Mouse (Mus musculus) urinary bladder, postnatal 10 days (tissue): ENCODE data around the gene Chst8.

Source experiments
- DNase-seq: peaks from one replicate; pipeline ENCODE4 v3.0.0; 2022; ENCODE audit warnings: low spot score

Gene Chst8

DNA sequence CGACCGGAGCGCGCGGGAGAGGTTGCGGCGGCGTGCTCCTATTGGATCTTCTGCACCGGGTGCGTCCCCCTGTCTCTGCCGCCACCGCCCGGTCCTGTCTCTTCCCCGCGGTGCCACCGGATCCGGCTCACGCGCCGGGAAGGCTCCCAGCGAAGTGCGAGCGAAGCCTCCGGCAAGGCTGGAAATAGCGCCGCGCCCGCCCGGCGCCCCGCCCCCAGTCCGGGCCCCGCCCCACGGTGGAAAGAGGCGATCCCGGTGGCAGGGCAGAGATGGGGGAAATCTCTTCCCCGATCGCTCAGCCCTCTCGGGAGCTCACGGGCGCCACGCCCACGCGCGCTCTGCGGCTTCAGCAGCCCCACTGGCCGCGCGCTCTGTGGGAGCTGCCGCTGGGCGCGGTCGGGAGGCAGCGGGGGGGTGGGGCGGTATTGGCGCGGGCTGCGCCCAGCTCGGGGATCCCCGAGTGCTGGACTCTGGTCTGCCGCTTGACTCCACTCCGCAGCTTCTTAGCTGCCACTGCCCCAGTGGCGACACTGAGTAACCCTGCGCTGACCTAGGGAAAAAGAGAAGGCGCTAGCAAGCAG lies at the start of gene Chst8:
TSS of gene Chst8 (minus strand) at position 181 of the 581 bp plus-strand sequence.
- no peak for DNase-seq

DNA sequence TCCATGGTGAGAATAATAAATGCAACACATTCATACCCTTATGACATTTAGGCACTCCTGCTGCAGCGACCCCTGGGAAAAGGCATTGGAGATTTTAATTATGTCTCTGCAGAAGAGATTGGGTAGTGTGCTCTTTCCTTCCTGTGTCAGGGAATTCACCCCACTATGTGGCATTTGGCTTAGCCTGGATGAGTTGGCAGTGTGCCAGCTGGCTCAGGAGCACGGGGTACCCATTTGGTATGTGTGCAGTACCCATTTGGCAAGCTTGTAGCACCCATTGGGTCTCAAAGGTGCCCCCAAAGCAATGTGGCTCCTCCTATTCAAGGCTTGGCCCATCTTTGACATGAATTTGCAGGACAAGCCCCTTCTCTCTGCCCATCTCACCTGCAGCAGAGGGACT lies 45.8 kb upstream of the Chst8 start:
- no peak for DNase-seq

DNA sequence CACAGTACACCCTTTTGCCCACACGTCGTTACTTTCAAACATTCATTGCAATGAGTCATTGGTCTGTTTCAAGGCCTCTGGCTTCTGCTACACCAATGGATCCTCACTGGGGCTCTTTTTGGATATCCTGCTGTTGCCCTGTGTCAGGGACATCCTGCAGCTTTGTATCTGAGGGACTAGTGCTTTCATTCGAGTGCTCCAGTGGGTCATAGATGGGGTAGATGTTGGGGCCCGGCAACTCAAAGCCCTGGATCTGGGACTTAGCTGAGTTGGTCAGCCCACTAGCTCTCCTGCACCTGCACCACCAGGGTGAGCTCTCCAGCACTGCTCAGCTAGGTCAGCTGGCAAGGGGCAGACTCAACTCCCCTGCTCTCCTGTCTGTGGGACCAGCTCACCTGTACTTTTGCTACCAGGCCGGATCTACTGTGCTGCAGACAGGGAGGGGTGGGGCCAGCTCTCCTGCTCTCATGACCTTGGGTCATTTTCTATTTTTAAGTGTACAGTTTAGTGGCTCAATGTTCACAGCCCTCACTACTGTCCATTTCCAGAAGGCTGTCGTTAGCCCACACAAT lies 42.4 kb upstream of the Chst8 start:
- no peak for DNase-seq

DNA sequence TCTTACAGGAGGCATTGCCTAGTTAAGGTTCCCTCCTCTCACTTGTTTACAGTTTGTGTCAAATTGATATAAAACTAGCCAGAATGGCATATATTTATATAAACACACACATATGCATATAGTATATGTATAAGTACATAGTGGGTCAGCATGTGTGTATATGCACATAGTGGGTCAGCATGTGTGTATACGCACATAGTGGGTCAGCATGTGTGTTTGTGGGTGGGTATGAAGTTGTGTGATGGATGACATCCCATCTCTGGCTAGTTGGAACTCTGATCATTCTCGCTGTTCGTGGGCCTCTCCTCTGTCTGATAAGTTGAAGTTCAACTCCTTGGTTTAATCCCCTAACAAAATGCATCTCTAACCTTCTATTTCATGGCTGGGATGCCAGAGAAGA lies 40.9 kb upstream of the Chst8 start:
- no peak for DNase-seq

DNA sequence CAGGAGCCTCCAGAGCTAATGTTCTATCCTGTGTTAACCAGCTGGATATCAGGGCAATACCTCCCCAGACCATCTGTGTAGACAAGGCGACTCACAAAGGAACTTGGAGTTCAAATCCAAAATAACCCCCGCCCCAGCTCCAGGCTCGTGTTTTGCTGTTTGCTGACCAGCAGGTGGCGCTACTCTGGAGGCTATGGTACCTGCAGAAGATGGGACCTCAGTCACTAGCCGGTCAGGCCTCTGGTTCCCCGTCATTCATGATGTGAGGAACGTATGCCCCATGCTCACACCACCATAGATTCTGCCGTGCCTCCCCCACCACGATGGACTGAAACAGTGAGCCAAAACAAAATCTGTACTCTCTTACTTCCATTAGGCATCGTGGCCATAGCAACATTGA lies 37.1 kb upstream of the Chst8 start:
- no peak for DNase-seq

DNA sequence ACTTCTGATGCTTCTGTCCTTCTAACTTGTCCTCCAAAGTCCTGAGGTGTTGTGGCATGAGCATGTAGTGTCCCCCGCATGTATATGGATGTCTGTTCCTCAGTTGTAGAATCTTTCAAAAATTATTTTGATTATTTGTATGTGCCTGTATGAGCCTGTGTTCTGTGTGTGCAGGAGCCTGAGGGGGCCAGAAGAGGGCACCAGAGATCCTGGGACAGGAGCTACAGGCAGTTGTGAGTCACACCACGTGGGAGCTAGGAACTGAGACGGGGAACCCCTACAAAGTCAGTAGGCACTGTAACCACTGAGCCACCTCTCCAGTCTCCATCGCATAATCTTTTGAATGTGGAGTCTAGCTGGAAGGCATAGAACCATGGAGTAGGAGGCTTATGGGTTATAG lies 36.3 kb upstream of the Chst8 start:
- DNase-seq, result no peak

DNA sequence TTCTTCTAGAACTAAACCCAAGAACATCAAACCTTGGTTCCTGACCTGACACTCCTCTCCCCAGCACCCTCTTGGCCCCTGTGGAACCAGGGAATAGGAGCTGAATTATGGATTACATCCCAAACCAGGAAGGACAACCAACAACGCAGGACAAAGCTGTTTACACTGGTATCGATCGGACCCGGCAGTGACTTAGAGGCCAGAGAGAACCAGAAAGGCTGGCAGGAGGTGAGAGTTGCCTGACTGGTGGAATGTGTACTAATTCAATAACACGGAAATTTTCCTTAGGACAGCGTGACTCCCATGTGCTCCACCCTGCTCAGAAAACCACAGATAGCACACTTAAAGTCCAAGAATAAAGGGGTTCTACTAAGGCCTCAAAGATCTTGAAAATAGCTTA lies 35.4 kb upstream of the Chst8 start:
- no peak for DNase-seq

DNA sequence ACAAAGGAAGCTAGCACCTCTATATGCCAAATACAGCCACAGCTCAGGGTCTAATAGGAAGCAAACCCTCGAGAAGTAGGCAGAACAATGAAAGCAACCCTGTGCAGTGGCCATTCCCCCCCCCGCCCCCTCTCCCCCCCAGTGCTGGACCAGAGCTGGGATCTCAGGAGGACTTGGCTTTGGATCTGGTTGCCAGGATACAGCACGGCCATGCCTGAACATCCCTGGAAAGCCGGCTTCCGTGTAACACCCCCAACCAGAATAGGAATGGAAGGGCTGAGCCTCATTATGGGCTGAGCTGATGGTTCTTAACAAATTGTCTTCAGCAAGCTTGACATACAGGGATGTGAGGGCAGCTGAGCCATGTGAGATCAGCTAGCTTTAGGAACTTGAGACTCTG lies 34.9 kb upstream of the Chst8 start:
- DNase-seq, result no peak

DNA sequence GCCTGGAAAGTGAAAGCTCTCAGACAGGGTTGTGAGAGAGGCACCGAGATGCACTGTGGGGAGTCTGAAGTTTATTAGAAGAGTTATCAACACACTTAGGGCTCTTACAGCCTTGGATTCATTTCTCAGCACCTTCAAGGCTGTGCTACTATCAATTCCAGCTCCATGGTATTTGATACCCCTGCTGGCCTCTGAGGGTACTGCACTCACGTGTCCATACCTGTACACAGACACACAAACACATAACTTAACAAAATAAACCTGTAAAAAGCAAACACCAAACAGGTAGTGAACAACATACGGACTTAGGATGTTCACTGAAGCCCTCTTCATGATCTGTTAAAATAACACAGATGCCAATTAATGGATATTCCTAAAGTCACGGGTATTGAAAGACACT lies 26.2 kb upstream of the Chst8 start:
- DNase-seq, result no peak

DNA sequence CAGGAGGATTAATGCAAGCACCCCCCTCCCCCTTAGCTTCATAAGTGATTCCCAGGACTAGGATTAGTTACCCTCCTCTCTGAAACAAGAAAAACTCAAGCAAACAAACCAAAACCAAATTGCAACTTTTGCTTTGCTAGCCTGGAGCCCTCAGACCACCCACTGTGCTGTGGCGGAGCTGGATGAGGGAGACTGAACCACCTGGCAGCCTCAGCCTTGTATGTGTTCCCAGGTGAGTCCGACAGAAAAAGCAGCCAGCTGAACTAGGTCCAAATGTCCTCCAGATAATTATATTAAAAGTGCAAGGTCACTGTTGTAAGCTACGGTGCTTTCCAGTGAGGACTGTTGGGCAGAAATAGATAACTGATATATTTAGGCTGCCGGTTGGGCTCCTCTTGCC lies 25.7 kb upstream of the Chst8 start:
- no peak for DNase-seq

DNA sequence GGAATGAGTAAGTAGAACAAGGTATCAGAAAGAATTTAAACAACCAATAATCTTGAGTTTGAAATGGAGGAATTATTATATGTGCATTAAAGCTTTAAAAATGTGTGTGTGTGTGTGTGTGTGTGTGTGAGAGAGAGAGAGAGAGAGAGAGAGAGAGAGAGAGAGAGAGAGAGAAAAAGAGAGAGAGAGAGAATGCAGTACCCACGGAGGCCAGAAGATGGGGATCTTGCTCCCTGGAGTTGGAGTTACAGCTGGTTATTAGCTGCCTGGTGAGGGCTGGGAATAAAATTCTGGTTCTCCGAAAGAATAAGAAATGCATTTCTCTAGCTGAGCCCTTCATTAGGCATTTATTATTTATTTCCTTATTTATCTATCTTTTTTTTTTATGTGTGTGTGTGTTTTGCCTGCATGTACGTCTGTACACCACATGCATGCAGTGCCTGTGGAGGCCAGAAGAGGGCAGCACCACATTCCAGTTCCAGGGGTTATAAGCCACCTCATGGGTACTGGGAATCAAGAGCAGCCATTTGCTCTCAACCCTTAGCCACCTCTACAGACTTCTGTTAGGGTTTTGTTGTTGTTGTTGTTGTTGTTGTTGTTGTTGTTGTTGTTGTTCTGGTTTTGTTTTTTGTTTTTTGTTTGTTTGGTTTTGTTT lies 13.9 kb upstream of the Chst8 start:
- no peak for DNase-seq

DNA sequence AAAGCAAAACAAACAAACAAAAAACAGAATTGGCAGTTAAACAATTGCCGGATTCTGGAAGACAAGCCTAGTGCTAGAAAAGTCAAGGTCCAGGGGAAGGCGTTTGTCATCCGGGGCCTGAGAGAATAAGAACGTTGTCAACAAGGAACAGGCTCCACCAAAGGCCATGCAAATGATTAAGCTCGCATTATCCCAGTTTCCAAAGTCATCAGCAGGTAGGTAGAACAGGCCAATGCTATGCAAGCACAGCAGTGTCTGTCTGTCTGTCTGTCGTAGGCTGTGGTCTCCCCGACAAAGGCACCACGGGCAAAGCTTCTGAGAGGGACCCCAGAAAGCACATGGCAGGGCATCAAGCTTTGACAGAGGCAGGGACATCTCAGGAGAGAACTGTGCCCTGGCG lies 9.1 kb upstream of the Chst8 start:
- DNase-seq, result no peak

DNA sequence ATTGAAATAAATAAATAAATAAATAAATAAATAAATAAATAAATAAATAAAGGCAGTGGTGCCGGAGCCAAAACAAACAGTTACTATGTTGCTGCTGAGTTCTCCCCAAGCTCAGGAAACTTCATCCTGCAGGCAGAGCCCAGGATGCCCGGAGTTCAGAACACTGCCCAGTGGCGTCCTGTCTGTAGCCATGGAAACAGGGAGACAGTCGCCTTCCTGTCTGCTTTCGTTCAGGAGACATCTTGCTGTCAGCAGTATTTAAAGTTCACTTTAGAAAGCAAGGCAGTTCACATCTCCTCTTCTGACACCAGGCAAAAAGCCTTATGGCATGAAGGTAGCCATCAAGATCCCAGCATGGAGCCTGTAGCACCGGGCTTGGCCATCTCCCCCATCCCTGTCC lies 8.0 kb upstream of the Chst8 start:
- no peak for DNase-seq

DNA sequence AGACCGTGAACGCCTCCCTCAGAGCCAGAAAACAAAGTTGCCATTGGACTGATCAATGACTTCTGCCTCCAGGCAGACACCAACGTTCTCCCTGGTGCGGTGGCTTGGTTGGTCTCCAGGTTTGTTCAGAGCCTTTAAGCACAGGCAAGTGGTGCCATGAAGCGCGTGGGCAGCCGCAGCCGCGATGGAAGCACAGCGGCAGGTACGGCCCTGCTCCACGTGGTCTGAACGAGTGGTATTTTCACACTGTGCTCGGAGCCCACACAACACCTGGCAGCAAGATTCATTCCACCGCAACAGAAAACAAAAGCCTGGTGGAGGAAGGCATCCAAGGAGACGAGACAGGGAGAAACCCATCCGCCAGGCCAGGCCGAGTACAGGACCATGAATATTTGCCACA lies 7.3 kb upstream of the Chst8 start:
- DNase-seq, result no peak

DNA sequence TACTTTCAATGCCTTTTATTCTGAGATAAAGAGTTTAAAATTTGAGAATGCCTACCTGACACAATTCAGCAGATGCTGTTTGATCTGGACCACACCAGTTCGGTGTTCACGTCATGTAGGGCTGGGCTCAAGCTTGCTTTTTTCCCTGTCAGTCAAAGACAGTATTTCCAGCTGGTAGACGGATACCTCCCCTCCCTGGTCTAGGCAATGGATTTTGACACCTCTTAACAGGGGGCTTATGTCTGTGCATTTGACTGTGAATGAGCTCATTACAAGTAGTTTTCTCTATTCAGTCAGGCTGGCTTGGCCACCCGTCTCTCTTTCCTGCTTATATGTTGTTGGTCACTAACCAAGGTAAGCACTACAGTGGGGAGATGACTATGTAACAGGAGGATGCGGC lies 6.1 kb upstream of the Chst8 start:
- DNase-seq, result no peak

DNA sequence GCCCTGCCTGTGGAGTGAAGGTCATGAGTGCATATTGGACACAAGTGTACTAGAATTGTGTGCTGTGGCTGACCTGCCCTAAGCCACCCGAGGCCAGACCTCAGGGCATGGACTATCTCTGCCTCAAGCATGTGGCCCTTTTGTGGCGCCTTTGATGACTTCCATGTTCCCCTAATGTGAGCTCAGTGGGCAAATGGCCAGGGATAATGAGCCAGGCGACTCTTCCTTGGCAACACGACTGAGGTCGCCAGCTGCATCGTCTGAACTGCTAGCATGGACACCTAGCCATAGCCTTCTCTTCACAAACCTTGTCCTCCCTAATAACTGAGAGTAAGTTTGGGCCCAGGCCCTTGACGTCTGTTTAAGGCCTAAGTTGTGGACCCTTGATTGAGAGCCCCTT lies 4.5 kb upstream of the Chst8 start:
- no peak for DNase-seq

DNA sequence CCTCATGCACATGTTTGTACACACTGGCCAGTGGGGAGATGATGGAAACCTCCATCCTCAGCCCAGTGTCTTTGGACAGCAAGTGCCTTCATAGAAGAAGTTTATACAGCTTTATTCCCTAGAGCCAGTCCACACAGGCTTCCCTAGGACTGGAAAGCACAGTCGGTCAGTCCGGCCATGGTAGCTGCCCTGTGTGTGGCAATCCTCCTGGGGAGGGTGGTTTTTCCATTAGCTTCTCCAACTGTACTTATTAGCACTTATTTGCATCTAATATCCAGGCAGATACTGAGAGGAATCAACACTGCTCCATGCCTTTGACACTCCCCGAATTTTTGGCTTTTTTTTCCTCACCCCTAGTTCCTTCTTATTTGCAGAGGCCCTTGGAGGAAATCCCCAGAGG lies 2.3 kb upstream of the Chst8 start:
- no peak for DNase-seq

DNA sequence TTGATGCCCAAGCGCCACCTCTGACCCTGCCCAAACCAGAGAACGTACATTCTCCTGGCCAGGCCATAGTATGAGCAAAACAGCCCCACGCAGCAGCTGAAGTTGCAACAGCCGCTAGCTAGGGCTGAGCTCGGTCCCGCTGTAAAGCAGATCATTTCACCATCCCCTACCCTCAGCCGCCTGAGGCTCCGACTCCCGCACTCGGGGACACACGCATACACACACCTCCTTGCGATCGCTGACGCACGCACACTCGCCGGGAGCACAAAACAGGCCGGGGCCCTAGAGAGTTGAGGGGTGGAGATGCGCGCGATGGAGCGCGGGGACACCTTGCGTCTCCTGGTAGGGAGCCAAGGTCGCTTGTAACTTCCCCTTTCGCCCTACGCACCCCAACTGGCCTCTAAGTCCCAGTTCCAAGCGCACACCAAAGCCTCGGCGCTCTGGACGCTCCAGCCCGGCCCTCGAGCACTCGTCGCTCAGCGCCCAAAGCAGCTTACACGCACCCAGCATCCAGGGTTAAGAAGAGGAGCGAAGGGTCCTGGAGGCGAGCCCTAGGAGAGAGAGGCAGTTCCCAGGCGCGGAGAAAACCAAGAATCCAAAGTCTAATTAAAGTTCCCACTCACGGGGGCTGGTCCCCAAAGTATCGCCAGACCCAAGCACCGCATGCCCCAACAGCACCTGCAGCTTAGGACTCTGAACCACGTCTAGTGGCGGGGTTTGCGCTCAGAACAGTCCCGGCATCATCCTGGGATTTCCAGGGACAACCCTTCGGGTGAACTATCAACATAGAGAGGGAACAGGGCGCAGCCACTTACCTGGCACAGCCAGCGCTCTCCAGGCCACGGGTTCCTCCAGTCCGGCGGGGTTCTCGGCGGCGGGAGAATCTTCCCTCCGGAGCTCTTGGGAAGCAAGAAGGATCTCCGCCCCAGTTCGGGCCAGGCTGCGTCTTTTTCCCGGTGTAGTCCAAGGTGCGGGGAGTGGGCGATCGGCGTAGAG lies 682 bp downstream of the Chst8 start:
- DNase-seq, result no peak

DNA sequence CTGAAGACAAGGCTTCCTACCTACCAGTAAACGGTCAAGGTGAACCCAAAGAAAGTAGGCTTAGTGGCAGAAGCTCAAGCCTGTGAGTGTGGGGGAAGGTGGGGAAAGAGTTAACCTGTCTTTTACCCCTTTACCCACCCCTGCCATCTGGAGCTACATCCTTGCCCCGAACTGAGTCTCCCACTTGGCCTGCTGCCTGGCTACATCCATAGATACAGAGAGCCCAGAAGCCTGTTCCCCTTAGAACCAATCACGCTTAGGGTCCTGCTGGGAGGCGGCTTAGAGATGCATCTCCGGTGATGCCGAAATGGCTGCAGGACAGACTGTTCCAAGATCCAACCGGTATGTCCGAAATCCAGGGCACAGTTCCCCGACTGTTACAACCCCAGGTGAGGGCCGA lies 1.5 kb downstream of the Chst8 start:
- DNase-seq, result no peak

DNA sequence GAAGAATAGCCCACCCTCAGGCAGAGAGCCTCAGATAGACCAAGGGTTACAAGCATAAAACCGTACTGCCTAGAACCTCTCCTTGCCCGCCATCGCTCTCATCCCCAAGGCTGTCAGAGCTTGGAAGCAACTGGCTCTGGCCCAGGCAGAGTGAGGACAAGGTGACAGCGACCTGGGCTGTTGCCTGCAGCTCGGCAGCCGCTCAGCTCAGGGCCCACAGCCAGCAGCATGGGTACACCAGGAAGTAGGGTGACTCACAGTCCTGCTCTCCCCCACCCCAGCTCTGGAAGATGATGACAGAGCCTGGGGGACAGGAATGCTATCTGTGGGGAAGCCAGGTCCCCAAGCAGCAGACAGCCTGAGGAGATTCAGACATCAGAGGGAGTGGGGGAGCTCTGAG lies 6.2 kb downstream of the Chst8 start:
- DNase-seq, result no peak

DNA sequence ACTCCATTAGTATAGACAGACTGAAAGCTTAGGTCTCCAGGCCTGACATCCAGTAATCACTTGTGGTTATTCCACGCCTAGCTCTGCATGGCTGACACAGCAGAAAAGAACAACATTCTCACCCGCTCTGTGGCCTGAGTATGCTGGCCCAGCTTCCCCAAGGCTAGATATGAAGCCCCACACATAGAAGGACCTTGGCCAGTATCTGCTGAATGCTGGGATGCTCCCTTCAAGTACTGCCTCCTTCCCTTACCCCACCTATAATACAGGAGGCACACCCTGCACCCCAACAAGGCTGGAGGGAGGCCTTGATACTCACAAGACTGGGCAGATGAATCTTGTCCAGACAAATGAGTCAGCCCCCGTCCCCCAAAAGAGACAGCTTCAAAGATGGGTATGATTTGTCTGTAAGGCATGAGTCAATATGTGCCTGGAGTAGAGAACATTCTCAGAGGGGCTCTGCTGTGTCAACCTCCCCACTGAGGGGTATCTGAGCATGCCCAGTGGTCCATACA lies 6.8 kb downstream of the Chst8 start:
- DNase-seq, result no peak

DNA sequence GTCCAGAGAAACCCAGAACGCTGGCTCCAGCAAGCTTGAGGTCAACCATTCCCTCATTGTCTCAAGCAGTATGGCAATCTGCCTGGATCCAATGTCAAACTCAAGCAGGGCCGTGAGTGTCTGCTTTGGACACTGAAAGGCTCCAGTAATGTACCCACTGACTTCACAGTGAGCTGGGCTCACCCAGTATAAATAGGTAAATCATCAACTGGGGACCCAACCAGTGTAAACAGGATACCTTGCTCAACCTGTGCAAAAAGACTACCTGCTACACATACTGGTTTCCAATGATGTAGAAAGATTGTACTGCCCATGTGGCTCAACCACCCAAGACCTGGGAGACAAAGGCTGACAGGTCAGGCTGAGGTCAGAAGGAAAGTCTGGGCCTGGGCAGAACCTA lies 7.5 kb downstream of the Chst8 start:
- DNase-seq, result no peak
